Mouse (Mus musculus): Measurements from ENCODE around the gene Lrrc42. TPM values are rescaled to one million over a fixed set of nuclear protein-coding genes. Genes with fewer than 3 reads are reported as not detected.

The Lrrc42 gene
- polyA plus RNA-seq, 1 experiment from 2014 or later = 63.5 TPM

GRCm38 (mm10) chr4:107211936-107212335 lies 41.4 kb downstream of the Lrrc42 start:
- no peak overlapping the region for H3K9ac ChIP-seq
- no peaks in the 10 kb centered on the region for H3K27me3 ChIP-seq
- H3K4me1 ChIP-seq (replicated peaks) = no peaks in the 10 kb centered on the region; the same call in 1 of the 2 replicates
- H3K4me2 ChIP-seq = no peak overlapping the region
- H3K4me3 ChIP-seq = no peak overlapping the region
- peaks cover 22% of the 10 kb centered on the region for H3K36me3 ChIP-seq
- WGBS = 84% methylated on average over 5 of the region's 5 CpGs
- H3K9me3 ChIP-seq = no peaks in the 10 kb centered on the region
- ATAC-seq (ENCODE audit: low read depth) = no peak
- no peak overlapping the region for H3K27ac ChIP-seq (replicated peaks)

GRCm38 (mm10) chr4:107211465-107211864 lies 41.9 kb downstream of the Lrrc42 start:
- Histone ChIP-seq H3K9me3 (no peaks in the 10 kb centered on the region), H3K4me3 (no peak overlapping the region), H3K9ac (no peak overlapping the region), H3K27me3 (no peaks in the 10 kb centered on the region), H3K4me1 (replicated peaks) (no peaks in the 10 kb centered on the region; the same call in 1 of the 2 replicates), H3K27ac (replicated peaks) (no peak overlapping the region), H3K4me2 (no peak overlapping the region), H3K36me3 (peaks cover 27% of the 10 kb centered on the region)
- 79% methylated on average over 4 of the region's 4 CpGs for whole genome bisulfite sequencing
- ATAC-seq (ENCODE audit: low read depth) = no peak

DNA sequence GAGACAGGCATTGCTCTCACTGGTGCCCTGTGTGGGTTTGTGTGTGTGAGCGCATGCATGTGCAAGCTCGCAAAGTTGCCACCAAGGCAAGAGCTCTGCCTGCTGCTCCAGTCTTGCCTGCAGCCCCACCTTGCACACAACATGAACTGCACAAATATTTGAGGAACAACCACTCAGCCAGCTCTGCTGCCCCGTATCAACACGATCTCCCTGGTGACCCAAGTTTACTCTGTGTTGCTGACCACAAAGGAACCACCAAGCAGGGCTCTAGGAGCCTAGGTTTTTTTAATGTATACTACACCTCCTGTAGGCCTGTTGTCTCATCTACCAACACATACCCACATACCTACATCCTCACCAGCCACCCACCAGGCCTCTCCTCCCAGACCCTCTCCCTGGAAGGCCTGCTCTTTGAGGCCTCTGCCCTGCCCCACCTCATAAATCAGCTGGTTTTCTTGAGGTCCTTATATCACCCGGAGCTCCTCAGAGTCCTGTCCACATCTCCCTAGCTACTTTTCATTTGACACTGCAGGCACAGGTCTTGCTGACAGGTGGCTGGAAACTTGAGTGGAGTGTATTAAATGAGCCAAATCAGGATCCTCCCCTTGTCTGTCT lies 42.7 kb downstream of the Lrrc42 start:
- peaks cover 35% of the 10 kb centered on the region for H3K36me3 ChIP-seq
- H3K9ac ChIP-seq = no peak overlapping the region
- H3K27me3 ChIP-seq = no peaks in the 10 kb centered on the region
- H3K4me2 ChIP-seq = no peak overlapping the region
- no peaks in the 10 kb centered on the region; the same call in 1 of the 2 replicates for H3K4me1 ChIP-seq (replicated peaks)
- H3K27ac ChIP-seq (replicated peaks) = no peak overlapping the region
- H3K4me3 ChIP-seq = no peak overlapping the region
- H3K9me3 ChIP-seq = no peaks in the 10 kb centered on the region
- WGBS = 80% methylated on average over 5 of the region's 5 CpGs
- no peak for ATAC-seq (ENCODE audit: low read depth)

- H3K4me2 ChIP-seq = no peak within 1 kb of the TSS
- no peak within 1 kb of the TSS for H3K9ac ChIP-seq
- H3K9me3 ChIP-seq = no peaks in the 10 kb centered on the region
- peaks cover 52% of the 10 kb centered on the region for H3K36me3 ChIP-seq
- 95% methylated on average over 3 of the region's 3 CpGs for WGBS
- H3K4me1 ChIP-seq (replicated peaks) = no peaks in the 10 kb centered on the region; the same call in 1 of the 2 replicates
- no peak for ATAC-seq (ENCODE audit: low read depth)
- H3K27me3 ChIP-seq = no peaks in the 10 kb centered on the region
- no peak within 1 kb of the TSS for H3K4me3 ChIP-seq
- H3K27ac ChIP-seq (replicated peaks) = no peak within 1 kb of the TSS
Observed at GRCm38 (mm10) chr4:107208880-107209279, 44.5 kb downstream of the Lrrc42 start, which contains the start of gene Ldlrad1. Gene Ldlrad1, plus strand, starts transcription at chr4:107209180.

DNA sequence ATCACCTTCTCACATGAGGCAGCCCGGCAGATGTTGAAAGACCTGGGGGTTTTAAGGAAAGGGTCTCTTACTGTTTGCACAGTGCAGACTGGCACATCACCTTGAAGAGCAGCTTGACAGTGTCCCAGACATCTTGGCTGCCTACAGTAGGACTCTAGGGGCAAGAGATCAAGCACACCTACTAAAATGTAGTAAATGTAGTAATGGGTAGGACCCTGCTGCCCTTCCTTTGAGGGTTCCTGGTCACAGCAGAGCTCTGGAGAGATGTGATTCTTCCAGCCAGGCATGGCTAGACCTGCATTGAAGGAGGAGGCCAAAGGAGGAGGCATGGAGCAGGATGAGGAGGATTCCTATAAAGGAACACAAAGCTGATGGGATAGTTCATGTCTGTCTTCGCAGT lies 46.3 kb downstream of the Lrrc42 start:
- 95% methylated on average over 2 of the region's 2 CpGs for WGBS
- H3K4me1 ChIP-seq (replicated peaks) = no peaks in the 10 kb centered on the region
- peaks cover 71% of the 10 kb centered on the region for H3K36me3 ChIP-seq

DNA sequence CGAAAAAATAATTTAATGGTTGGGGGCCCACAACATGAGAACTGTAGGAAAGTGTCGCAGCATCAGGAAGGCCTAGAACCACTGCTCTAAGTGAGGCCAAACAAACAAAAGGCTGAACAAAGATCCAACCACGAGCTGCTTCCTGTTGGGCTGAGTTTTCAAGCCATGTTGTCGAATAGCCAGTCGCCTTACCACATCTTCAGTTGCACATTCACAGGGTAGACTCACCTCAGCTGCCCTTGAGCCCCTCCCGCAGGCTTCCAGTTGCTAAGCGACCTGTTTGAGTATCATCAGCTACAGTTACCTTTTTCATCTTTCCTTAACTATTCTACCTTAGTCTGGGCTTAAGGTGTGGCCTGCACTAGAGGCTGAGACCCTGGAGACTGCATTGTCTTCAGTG lies 50.3 kb downstream of the Lrrc42 start:
- ATAC-seq (ENCODE audit: low read depth) = no peak
- Histone ChIP-seq H3K9me3 (no peaks in the 10 kb centered on the region), H3K36me3 (peaks cover 96% of the 10 kb centered on the region), H3K9ac (no peak overlapping the region), H3K27ac (replicated peaks) (no peak overlapping the region), H3K4me3 (no peak overlapping the region), H3K27me3 (no peaks in the 10 kb centered on the region), H3K4me1 (replicated peaks) (no peaks in the 10 kb centered on the region), H3K4me2 (no peak overlapping the region)
- WGBS = 91% methylated on average over 7 of the region's 7 CpGs

More for the DNA sequence above, 46.3 kb downstream of the Lrrc42 start:
- no peak overlapping the region for H3K27ac ChIP-seq (replicated peaks)
- H3K9ac ChIP-seq = no peak overlapping the region
- ATAC-seq (ENCODE audit: low read depth) = no peak
- H3K4me3 ChIP-seq = no peak overlapping the region
- no peaks in the 10 kb centered on the region for H3K9me3 ChIP-seq
- H3K27me3 ChIP-seq = no peaks in the 10 kb centered on the region
- H3K4me2 ChIP-seq = no peak overlapping the region

DNA sequence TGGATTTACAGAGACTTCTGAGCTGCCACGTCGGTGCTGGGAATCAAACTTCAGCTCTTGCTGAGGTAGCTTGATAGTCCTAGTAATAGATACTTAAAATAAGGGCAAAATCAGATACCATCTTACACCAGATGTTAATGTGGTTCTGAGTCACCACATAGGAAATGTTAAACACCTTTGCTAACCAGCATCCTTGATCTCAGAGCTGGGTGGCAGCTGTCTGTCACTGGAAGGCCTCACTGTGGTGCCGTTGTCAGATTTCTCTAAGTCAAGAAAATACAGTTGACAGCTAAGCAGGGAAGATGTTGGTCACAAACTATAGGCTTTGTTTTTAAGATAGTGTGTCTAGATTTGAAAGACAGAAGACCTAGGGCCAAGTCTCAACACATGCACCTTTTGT lies 51.6 kb downstream of the Lrrc42 start:
- Histone ChIP-seq H3K4me2 (no peak overlapping the region), H3K36me3 (peaks cover 97% of the 10 kb centered on the region), H3K4me1 (replicated peaks) (no peaks in the 10 kb centered on the region), H3K27me3 (no peaks in the 10 kb centered on the region), H3K9me3 (no peaks in the 10 kb centered on the region), H3K9ac (no peak overlapping the region), H3K4me3 (no peak overlapping the region), H3K27ac (replicated peaks) (no peak overlapping the region)
- no peak for ATAC-seq (ENCODE audit: low read depth)
- 97% methylated on average over 3 of the region's 3 CpGs for WGBS

GRCm38 (mm10) chr4:107198072-107198471 lies 55.3 kb downstream of the Lrrc42 start:
- peaks cover 93% of the 10 kb centered on the region for H3K36me3 ChIP-seq
- H3K27me3 ChIP-seq = no peaks in the 10 kb centered on the region
- H3K4me3 ChIP-seq = no peak overlapping the region
- no peak for ATAC-seq (ENCODE audit: low read depth)
- H3K9me3 ChIP-seq = no peaks in the 10 kb centered on the region
- H3K4me2 ChIP-seq = no peak overlapping the region
- no peaks in the 10 kb centered on the region for H3K4me1 ChIP-seq (replicated peaks)
- no peak overlapping the region for H3K27ac ChIP-seq (replicated peaks)
- H3K9ac ChIP-seq = no peak overlapping the region
- 97% methylated on average over 5 of the region's 5 CpGs for WGBS

- no peaks in the 10 kb centered on the region for H3K27me3 ChIP-seq
- no peak for ATAC-seq (ENCODE audit: low read depth)
- H3K4me3 ChIP-seq = no peak overlapping the region
- no peaks in the 10 kb centered on the region for H3K9me3 ChIP-seq
- H3K27ac ChIP-seq (replicated peaks) = no peak overlapping the region
- no peak overlapping the region for H3K4me2 ChIP-seq
- WGBS = 95% methylated on average over 2 of the region's 2 CpGs
- H3K9ac ChIP-seq = no peak overlapping the region
- peaks cover 89% of the 10 kb centered on the region for H3K36me3 ChIP-seq
- H3K4me1 ChIP-seq (replicated peaks) = no peaks in the 10 kb centered on the region
Observed at GRCm38 (mm10) chr4:107196454-107196853, 56.9 kb downstream of the Lrrc42 start.

GRCm38 (mm10) chr4:107193841-107194240 lies 59.5 kb downstream of the Lrrc42 start:
- no peak overlapping the region for H3K4me2 ChIP-seq
- H3K4me3 ChIP-seq = no peak overlapping the region
- WGBS = 97% methylated on average over 3 of the region's 3 CpGs
- H3K9ac ChIP-seq = no peak overlapping the region
- no peak for ATAC-seq (ENCODE audit: low read depth)
- H3K9me3 ChIP-seq = no peaks in the 10 kb centered on the region
- no peaks in the 10 kb centered on the region for H3K4me1 ChIP-seq (replicated peaks)
- H3K36me3 ChIP-seq = peaks cover 87% of the 10 kb centered on the region
- H3K27ac ChIP-seq (replicated peaks) = no peak overlapping the region
- no peaks in the 10 kb centered on the region for H3K27me3 ChIP-seq

- H3K27me3 ChIP-seq = no peaks in the 10 kb centered on the region
- H3K9me3 ChIP-seq = no peaks in the 10 kb centered on the region
- H3K36me3 ChIP-seq = peaks cover 45% of the 10 kb centered on the region
- WGBS = 75% methylated on average over 3 of the region's 3 CpGs
- no peak overlapping the region for H3K9ac ChIP-seq
- H3K4me1 ChIP-seq (replicated peaks) = peaks cover 26% of the 10 kb centered on the region
- no peak for ATAC-seq (ENCODE audit: low read depth)
- H3K4me3 ChIP-seq = no peak overlapping the region
- no peak overlapping the region for H3K4me2 ChIP-seq
- no peak overlapping the region for H3K27ac ChIP-seq (replicated peaks)
Observed at GRCm38 (mm10) chr4:107185703-107186102, 67.6 kb downstream of the Lrrc42 start.
